Mouse (Mus musculus): ENCODE data around the gene Psenen. TPM values are rescaled to one million over a fixed set of nuclear protein-coding genes. Genes with fewer than 3 reads are reported as not detected.

The Psenen gene
- total RNA-seq, 4 experiments from 2014 or later: 82.2 to 90.7 (median 88.5) TPM

GRCm38 (mm10) chr7:30553810-30554584, 9.4 kb downstream of the Psenen start:
- DNase-seq (ENCODE audit: low spot score): no peak

- DNase-seq (ENCODE audit: low spot score): peak; percentile 65
Observed at GRCm38 (mm10) chr7:30553021-30553589, 10.3 kb downstream of the Psenen start.

GRCm38 (mm10) chr7:30552102-30553020, 11.1 kb downstream of the Psenen start, which contains the start of the genes Hspb6 and Proser3:
Hspb6 (plus strand) TSS chr7:30552178.
Proser3 (minus strand) TSS chr7:30552299.
- peak; percentile 99 for DNase-seq (ENCODE audit: low spot score)

- no peak for DNase-seq (ENCODE audit: low spot score)
Observed at GRCm38 (mm10) chr7:30551445-30552101, 11.9 kb downstream of the Psenen start.

- no peak for DNase-seq (ENCODE audit: low spot score)
Observed at GRCm38 (mm10) chr7:30550603-30551002, 12.8 kb downstream of the Psenen start.

- DNase-seq (ENCODE audit: low spot score): no peak
Observed at GRCm38 (mm10) chr7:30549880-30550279, 13.5 kb downstream of the Psenen start.

- no peak for DNase-seq (ENCODE audit: low spot score)
Observed at GRCm38 (mm10) chr7:30544327-30544726, 19.1 kb downstream of the Psenen start.

- no peak for DNase-seq (ENCODE audit: low spot score)
Observed at GRCm38 (mm10) chr7:30540572-30540971, 22.9 kb downstream of the Psenen start.

GRCm38 (mm10) chr7:30534633-30535577, 28.5 kb downstream of the Psenen start, which contains the start of gene Arhgap33:
Arhgap33 (minus strand) TSS chr7:30535060.
- peak; percentile 89 for DNase-seq (ENCODE audit: low spot score)

- no peak for DNase-seq (ENCODE audit: low spot score)
Observed at GRCm38 (mm10) chr7:30533941-30534632, 29.3 kb downstream of the Psenen start.

- no peak for DNase-seq (ENCODE audit: low spot score)
Observed at GRCm38 (mm10) chr7:30532931-30533330, 30.5 kb downstream of the Psenen start.

- DNase-seq (ENCODE audit: low spot score): no peak
Observed at GRCm38 (mm10) chr7:30531291-30531815, 32.1 kb downstream of the Psenen start.

GRCm38 (mm10) chr7:30526981-30527380, 36.4 kb downstream of the Psenen start:
- no peak for DNase-seq (ENCODE audit: low spot score)

GRCm38 (mm10) chr7:30526399-30526798, 37.0 kb downstream of the Psenen start:
- DNase-seq (ENCODE audit: low spot score): no peak

- no peak for DNase-seq (ENCODE audit: low spot score)
Observed at GRCm38 (mm10) chr7:30525954-30526353, 37.5 kb downstream of the Psenen start.

GRCm38 (mm10) chr7:30524487-30524886, 38.9 kb downstream of the Psenen start:
- no peak for DNase-seq (ENCODE audit: low spot score)

- no peak for DNase-seq (ENCODE audit: low spot score)
Observed at GRCm38 (mm10) chr7:30522871-30523270, 40.6 kb downstream of the Psenen start.

- DNase-seq (ENCODE audit: low spot score): no peak
Observed at GRCm38 (mm10) chr7:30520856-30521255, 42.6 kb downstream of the Psenen start.

GRCm38 (mm10) chr7:30520396-30520795, 43.0 kb downstream of the Psenen start:
- no peak for DNase-seq (ENCODE audit: low spot score)

All from heart, adult 8-10 months (tissue).